Mouse (Mus musculus): ENCODE data around the gene Tmprss9.

GRCm38 (mm10) chr10:80903282-80903681 is 31.6 kb downstream of the Tmprss9 start:
- TF ChIP-seq POLR2A (IDR thresholded peaks at IDR 0.05; ENCODE audit: control insufficient read depth, low read depth, low read length) (no peak), CTCF (IDR thresholded peaks at IDR 0.05; ENCODE audit: control insufficient read depth, insufficient read depth, insufficient replicate concordance, low read depth, low read length) (no peak)

All from testis, adult 2 months (tissue).